Mouse (Mus musculus) G1E (cell line): ENCODE measurements at regions not wholly inside any gene's neighbourhood (a gene's known extent, or its start where the extent isn't known, plus 50 kb on each side); places are given as distances from the start of the nearest gene placed in this dataset.

ENCODE experiments used
- CTCF ChIP-seq: IDR thresholded peaks from 2 replicates; pipeline ENCODE4 v1.5.1; 2012; ENCODE audit warnings: low read depth, low read length, inconsistent platforms, mixed read lengths
- GATA1 ChIP-seq: IDR thresholded peaks from 2 replicates; pipeline ENCODE4 v1.6.1; 2012; ENCODE audit warnings: borderline replicate concordance, low read length, inconsistent platforms, mixed read lengths
- TAL1 ChIP-seq: conservative IDR thresholded peaks from 2 replicates; pipeline ENCODE4 v1.6.1; 2012; ENCODE audit warnings: low read depth, low read length, inconsistent platforms, mixed read lengths

GRCm38 (mm10) chr9:116408116-116408515 is 233.0 kb upstream of the Tgfbr2 start:
- TF ChIP-seq CTCF (no peak), TAL1 (no peak), GATA1 (no peak)
